Mouse (Mus musculus) forebrain, embryonic 11.5 days (tissue): Measurements from ENCODE around the gene Dennd6a. TPM values are rescaled to one million over a fixed set of nuclear protein-coding genes. Genes with fewer than 3 reads are reported as not detected.

Experiments used
- ATAC-seq: fragments of 200-750 bp; cut with Nextera tagmentation; replicated peaks from 2 replicates; pipeline ENCODE4 v1.8.0; 2017; ENCODE audit warnings: moderate TSS enrichment; ENCODE audit not compliant: low FRiP score
- DNase-seq: peaks from one replicate; pipeline ENCODE4 v3.0.0-alpha.2; 2017; ENCODE audit warnings: low spot score
- H3K27ac ChIP-seq: fragments of 300-500 bp; sonication (generic); 2 replicates; pipeline ENCODE4 v1.5.1; 2014; ENCODE audit warnings: low read depth, low read length
- H3K27me3 ChIP-seq: fragments of 300-500 bp; sonication (generic); 2 replicates; pipeline ENCODE4 v1.6.1; 2014; ENCODE audit warnings: mild to moderate bottlenecking, low read length, mixed read lengths; ENCODE audit not compliant: control insufficient read depth, insufficient read depth
- H3K36me3 ChIP-seq: fragments of 300-500 bp; sonication (generic); 2 replicates; pipeline ENCODE4 v1.6.1; 2014; ENCODE audit warnings: mild to moderate bottlenecking, low read length, moderate library complexity, mixed read lengths; ENCODE audit not compliant: control insufficient read depth, insufficient read depth
- H3K4me1 ChIP-seq: fragments of 300-500 bp; sonication (generic); replicated peaks from 2 replicates; pipeline ENCODE4 v1.6.1; 2014; ENCODE audit warnings: low read length, mixed read lengths; ENCODE audit not compliant: control insufficient read depth, insufficient read depth
- H3K4me2 ChIP-seq: fragments of 300-500 bp; sonication (generic); 2 replicates; pipeline ENCODE4 v1.6.1; 2014; ENCODE audit warnings: low read depth, mild to moderate bottlenecking, low read length, moderate library complexity, mixed read lengths; ENCODE audit not compliant: severe bottlenecking
- H3K4me3 ChIP-seq: fragments of 300-500 bp; sonication (generic); 2 replicates; pipeline ENCODE4 v1.5.1; 2014; ENCODE audit warnings: low read depth, low read length
- H3K9ac ChIP-seq: fragments of 300-500 bp; sonication (generic); 2 replicates; pipeline ENCODE4 v1.6.1; 2014; ENCODE audit warnings: low read length
- H3K9me3 ChIP-seq: fragments of 300-500 bp; sonication (generic); 2 replicates; pipeline ENCODE4 v1.6.1; 2016; ENCODE audit warnings: low read length, mixed read lengths; ENCODE audit not compliant: control insufficient read depth
- WGBS: fragments of 180-500 bp; shearing (Covaris S2); extraction: QIAGEN DNeasy Blood & Tissue Kit; methylation state at CpG from one replicate; pipeline ENCODE4 v1.1.7; 2014; 5-methylcytosine and 5-hydroxymethylcytosine counted together
- polyA plus RNA-seq: library from polyadenylated mRNA; unstranded; fragments of >200 nt; fragmentation: Nextera tagmentation; extraction: Ambion mirVana; gene quantifications from 2 replicates; pipeline ENCODE4 v1.2.1, GENCODE M21; 2014

The Dennd6a gene
- polyA plus RNA-seq, 1 experiment from 2014 or later, result 38.8 TPM

DNA sequence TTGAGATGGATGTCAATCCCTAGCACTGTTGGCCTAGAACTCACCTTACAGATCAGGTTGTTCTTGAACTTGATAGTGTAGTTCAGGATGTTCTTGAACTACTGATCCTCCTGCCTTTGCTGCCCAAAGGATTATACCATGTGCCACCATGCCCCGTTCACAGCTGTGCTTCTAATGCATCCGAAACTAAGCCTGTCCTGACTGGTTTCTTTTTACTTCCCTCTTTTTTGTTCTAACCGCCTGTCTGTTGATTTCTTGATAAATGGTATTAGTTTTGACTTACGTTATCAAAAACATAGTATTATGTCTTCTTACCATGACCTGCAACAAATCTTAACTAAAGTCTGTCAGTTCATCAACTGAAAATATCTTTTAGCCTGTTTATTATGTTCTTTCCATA is 37.0 kb downstream of the Dennd6a start:
- Histone ChIP-seq H3K27me3 (no peaks in the 10 kb centered on the region), H3K27ac (no peak overlapping the region), H3K4me2 (no peak overlapping the region), H3K4me1 (no peaks in the 10 kb centered on the region), H3K4me3 (no peak overlapping the region), H3K36me3 (peaks cover 7% of the 10 kb centered on the region; the same call in 1 of the 2 replicates), H3K9me3 (no peaks in the 10 kb centered on the region), H3K9ac (no peak overlapping the region)
- 92% methylated on average over 4 of the region's 4 CpGs for WGBS
- no peak for ATAC-seq
- DNase-seq, result no peak

DNA sequence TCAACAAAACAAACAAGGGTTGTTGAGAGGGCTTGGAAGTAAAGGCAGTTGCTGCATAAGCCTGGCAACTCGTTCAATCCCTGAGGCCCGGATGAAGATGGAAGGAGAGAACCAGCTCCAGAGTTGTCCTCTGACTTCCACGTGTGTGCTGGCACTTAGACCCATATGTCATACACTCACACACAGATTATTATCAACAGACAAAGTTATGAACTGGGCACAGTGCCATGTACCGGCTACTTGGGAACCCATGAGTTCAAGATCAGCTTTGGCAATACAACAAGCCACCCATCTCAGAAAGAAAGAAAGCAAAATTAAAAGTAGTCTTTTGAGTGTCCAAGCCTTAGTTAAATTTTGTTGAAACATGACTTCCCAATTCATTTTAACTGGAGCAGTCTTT is 51.6 kb downstream of the Dennd6a start:
- 93% methylated on average over 4 of the region's 4 CpGs for WGBS
- Histone ChIP-seq H3K9ac (no peak overlapping the region), H3K4me3 (no peak overlapping the region), H3K4me2 (no peak overlapping the region), H3K27me3 (no peaks in the 10 kb centered on the region), H3K4me1 (no peaks in the 10 kb centered on the region), H3K9me3 (no peaks in the 10 kb centered on the region), H3K36me3 (peaks cover 8% of the 10 kb centered on the region; the same call in 1 of the 2 replicates), H3K27ac (no peak overlapping the region)
- DNase-seq, result no peak
- no peak for ATAC-seq

GRCm38 (mm10) chr14:26626605-26627140 is 53.0 kb downstream of the Dennd6a start:
- 94% methylated on average over 5 of the region's 5 CpGs for WGBS
- Histone ChIP-seq H3K27ac (no peak overlapping the region), H3K4me2 (no peak overlapping the region), H3K4me3 (no peak overlapping the region), H3K36me3 (peaks cover 12% of the 10 kb centered on the region), H3K9ac (no peak overlapping the region), H3K4me1 (no peaks in the 10 kb centered on the region), H3K9me3 (no peaks in the 10 kb centered on the region), H3K27me3 (no peaks in the 10 kb centered on the region)
- no peak for ATAC-seq
- DNase-seq, result no peak

DNA sequence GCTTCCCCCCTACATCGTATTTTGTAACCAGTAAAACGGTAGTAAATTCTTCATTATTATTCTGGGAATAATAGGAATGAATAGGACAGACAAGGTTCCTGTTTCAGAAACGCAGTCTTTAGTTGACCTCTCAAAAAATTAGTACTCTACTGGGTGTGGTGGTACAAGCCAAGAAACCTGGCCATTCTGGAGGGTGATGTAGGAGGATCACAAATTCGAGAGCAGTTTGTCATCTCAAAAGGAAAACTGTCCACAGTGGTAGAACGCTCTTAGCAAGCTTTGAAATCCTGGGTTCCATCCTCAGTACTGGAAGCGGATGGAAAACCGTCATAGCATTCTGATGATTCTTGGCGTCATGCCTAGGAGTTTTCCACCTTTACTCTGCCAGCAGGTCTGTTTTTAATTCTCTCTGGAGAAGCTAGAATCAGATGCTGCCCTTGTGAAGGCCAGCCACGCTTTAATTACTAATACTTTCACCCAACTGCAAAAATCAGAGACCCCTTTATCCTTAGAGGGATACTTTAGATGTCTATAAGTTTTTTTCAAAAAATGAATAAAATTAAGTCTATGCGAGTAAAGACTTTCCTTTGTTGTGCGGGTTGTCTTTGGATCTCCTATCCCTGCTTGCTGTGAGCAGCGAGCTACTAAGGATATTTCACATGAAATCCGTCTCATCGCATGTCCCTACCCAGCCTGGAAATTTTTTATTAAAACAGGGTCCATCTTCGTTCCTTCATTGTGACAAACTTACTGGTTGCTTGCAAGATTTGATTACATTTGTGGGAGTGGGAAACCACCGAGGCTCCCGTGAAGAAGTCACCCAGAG is 63.6 kb downstream of the Dennd6a start:
- H3K9me3 ChIP-seq, result no peaks in the 10 kb centered on the region
- H3K4me3 ChIP-seq, result peak overlapping the region; percentile 87
- no peaks in the 10 kb centered on the region for H3K4me1 ChIP-seq
- 32% methylated on average over 17 of the region's 17 CpGs for WGBS
- DNase-seq (no peak), ATAC-seq (no peak; the same call in 1 of the 2 replicates)
- H3K27me3 ChIP-seq, result no peaks in the 10 kb centered on the region
- peak overlapping the region; percentile 89 for H3K9ac ChIP-seq
- H3K27ac ChIP-seq, result peak overlapping the region; percentile 68
- no peaks in the 10 kb centered on the region for H3K36me3 ChIP-seq
- peak overlapping the region; percentile 76 for H3K4me2 ChIP-seq

DNA sequence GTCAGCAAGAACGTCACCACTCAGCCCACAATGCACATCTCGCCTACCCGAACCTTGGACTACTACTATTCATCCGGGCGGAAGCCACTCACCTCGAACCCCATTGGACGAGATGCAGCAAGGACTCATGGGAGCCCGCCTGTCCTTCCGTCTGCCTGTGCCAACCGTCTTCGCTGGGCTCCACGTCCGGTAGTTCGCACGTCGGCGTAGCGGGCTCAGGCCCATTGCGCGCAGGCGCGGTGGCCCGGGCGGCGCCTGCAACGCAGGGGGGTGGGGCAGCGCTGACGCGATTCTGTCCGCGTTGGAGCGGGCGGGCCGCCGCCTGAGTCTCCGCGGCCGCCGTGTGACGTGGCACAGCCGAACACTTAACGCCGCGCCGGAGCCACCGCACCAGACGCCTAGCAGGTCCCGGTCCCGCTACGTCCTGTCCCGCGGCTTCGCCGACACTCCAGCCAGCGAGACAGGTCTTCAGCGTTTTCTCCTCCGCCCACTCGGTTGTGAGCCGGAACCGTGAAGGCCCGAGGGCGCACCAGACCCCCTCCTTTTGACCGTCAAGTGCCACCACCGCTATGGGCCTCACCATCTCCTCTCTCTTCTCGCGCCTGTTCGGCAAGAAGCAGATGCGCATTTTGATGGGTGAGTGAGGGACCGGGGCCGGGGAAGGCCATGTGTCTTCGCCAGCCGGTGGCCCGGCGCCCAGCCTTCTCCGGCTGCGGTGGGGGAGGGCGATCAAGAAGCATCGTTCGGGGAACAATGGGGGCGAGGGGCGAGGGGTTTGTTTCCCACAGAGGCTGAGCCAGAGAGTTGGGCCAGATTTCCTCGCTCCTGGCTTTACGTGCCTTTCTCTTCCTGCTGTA is 64.4 kb downstream of the Dennd6a start, which contains the start of gene Arf4:
Arf4 (plus strand) TSS at position 224 of the 857 bp plus-strand sequence.
- Histone ChIP-seq H3K4me3 (peak within 1 kb of the TSS; percentile 87), H3K27me3 (no peaks in the 10 kb centered on the region), H3K4me1 (no peaks in the 10 kb centered on the region), H3K4me2 (peak within 1 kb of the TSS; percentile 76), H3K36me3 (no peaks in the 10 kb centered on the region), H3K9me3 (no peaks in the 10 kb centered on the region), H3K9ac (peak within 1 kb of the TSS; percentile 89), H3K27ac (peak within 1 kb of the TSS; percentile 86)
- peak; percentile 99 for ATAC-seq
- peak; percentile 97 for DNase-seq
- WGBS, result under 1% methylated on average over 83 of the region's 83 CpGs

DNA sequence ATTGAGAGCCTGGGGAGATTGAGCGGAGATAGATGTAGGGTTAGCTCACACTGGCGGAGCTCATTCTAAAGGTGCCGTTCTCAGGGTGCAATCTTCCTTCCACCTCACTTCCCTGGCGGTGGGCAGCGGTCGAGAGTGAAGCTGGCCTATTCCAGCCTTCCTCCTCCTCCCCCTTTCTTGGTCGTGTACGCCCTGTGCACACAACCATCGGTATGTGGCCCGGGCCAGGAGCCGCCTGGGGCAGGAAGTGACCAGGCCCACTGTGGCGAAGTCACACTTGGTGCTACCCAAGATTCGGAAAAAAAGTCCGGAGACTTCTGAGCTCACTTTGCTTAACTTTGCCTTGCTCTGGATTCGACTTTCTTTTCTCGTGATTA is 65.0 kb downstream of the Dennd6a start:
- Histone ChIP-seq H3K4me1 (no peaks in the 10 kb centered on the region), H3K4me3 (peak overlapping the region; percentile 87), H3K36me3 (no peaks in the 10 kb centered on the region), H3K27me3 (no peaks in the 10 kb centered on the region), H3K9ac (peak overlapping the region; percentile 89), H3K27ac (peak overlapping the region; percentile 86), H3K9me3 (no peaks in the 10 kb centered on the region), H3K4me2 (peak overlapping the region; percentile 76)
- peak; percentile 25; the same call in 1 of the 2 replicates for ATAC-seq
- DNase-seq, result peak; percentile 77
- WGBS, result under 1% methylated on average over 15 of the region's 16 CpGs

DNA sequence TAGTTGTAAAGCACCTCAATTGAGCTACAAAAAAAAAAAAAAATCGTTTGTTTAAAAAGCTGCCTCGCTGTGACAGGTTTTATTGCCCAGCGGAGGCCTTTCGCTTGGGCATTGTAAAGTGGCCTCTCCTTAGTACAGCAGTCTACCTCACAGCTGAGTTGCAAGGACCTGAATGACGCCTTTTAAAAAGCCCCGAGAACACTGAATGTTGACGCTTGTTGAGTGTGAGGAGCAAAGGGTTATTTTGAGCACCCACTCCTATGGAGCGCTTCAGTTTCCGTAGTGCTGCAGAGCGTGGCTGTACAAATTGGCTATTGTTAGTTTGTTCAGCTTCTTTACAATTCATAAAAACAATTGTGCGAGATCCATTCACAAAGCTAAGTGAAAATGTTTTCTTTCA is 65.6 kb downstream of the Dennd6a start:
- H3K9ac ChIP-seq, result peak overlapping the region; percentile 89
- H3K27me3 ChIP-seq, result no peaks in the 10 kb centered on the region
- no peaks in the 10 kb centered on the region for H3K9me3 ChIP-seq
- 6% methylated on average over 11 of the region's 11 CpGs for WGBS
- peak overlapping the region; percentile 76 for H3K4me2 ChIP-seq
- no peaks in the 10 kb centered on the region for H3K4me1 ChIP-seq
- ATAC-seq (no peak), DNase-seq (no peak)
- H3K27ac ChIP-seq, result no peak overlapping the region
- peak overlapping the region; percentile 87 for H3K4me3 ChIP-seq
- H3K36me3 ChIP-seq, result no peaks in the 10 kb centered on the region

DNA sequence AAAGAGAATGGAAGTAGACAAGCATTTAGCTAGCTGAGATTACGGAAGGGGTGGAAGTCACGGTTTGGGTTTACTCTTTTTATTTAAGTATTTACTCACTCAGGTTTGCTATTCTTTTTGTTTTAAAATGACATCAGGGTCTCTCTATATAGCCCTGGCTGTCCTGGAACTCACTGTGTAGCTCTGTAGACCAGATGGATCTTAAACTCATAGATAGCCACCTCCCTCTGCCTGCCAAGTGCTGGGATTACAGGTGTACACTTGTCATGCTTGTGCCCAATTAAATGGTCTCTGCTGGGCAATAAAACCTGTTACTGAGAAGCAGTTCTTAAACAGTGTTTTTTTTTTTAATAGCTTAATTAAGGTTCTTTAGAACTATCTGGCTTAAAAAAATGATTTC is 66.3 kb downstream of the Dennd6a start:
- Histone ChIP-seq H3K4me2 (peak overlapping the region; percentile 76), H3K9me3 (no peaks in the 10 kb centered on the region), H3K36me3 (no peaks in the 10 kb centered on the region), H3K9ac (peak overlapping the region; percentile 89), H3K4me1 (no peaks in the 10 kb centered on the region), H3K27ac (no peak overlapping the region), H3K27me3 (no peaks in the 10 kb centered on the region), H3K4me3 (peak overlapping the region; percentile 87)
- 64% methylated on average over 2 of the region's 2 CpGs for WGBS
- DNase-seq (no peak), ATAC-seq (no peak)
